Mouse (Mus musculus) small intestine, adult 2 months (tissue): Measurements from ENCODE around the gene Smc1b. TPM values are rescaled to one million over a fixed set of nuclear protein-coding genes. Genes with fewer than 3 reads are reported as not detected.

ENCODE experiments used
- H3K27ac ChIP-seq: fragments of 200-500 bp; 2 replicates; pipeline ENCODE4 v1.5.1; 2012; ENCODE audit warnings: low read depth, low read length, control low read depth, inconsistent platforms; ENCODE audit not compliant: insufficient read depth
- H3K27me3 ChIP-seq: fragments of 200-500 bp; 2 replicates; pipeline ENCODE4 v1.6.1; 2012; ENCODE audit warnings: mild to moderate bottlenecking, moderate library complexity, low read length, inconsistent platforms; ENCODE audit not compliant: control insufficient read depth, insufficient read depth
- H3K36me3 ChIP-seq: fragments of 200-500 bp; 2 replicates; pipeline ENCODE4 v1.6.1; 2012; ENCODE audit warnings: mild to moderate bottlenecking, low read length, control low read depth, inconsistent platforms; ENCODE audit not compliant: control insufficient read depth, insufficient read depth
- H3K4me1 ChIP-seq: fragments of 200-500 bp; 2 replicates; pipeline ENCODE4 v1.6.1; 2012; ENCODE audit warnings: low read length, inconsistent platforms, mixed read lengths; ENCODE audit not compliant: control insufficient read depth, insufficient read depth, insufficient read length
- H3K4me3 ChIP-seq: fragments of 200-500 bp; 2 replicates; pipeline ENCODE4 v1.5.1; 2012; ENCODE audit warnings: low read depth, mild to moderate bottlenecking, control low read depth, inconsistent platforms, low read length, moderate library complexity
- CTCF ChIP-seq: fragments of 200-500 bp; IDR thresholded peaks from 2 replicates; pipeline ENCODE4 v1.5.1; 2012; ENCODE audit warnings: low read depth, mild to moderate bottlenecking, control low read depth, inconsistent platforms, low read length, moderate library complexity, mixed read lengths; ENCODE audit not compliant: insufficient replicate concordance, insufficient read length; ENCODE audit errors: extremely low read depth
- POLR2A ChIP-seq: fragments of 200-500 bp; IDR thresholded peaks from 2 replicates; pipeline ENCODE4 v1.6.1; 2012; ENCODE audit warnings: low read depth, mild to moderate bottlenecking, control low read depth, inconsistent platforms, low read length, moderate library complexity
- WGBS: fragments of 180-500 bp; shearing (Covaris S2); methylation state at CpG from one replicate; pipeline ENCODE4 v1.1.7; 2018; 5-methylcytosine and 5-hydroxymethylcytosine counted together
- polyA plus RNA-seq: library from polyadenylated mRNA; depleted of rRNA; stranded (reverse); fragments of >200 nt; gene quantifications from 2 replicates; pipeline ENCODE4 v1.2.3, GENCODE M21; 2012; rRNA removed

The Smc1b gene
- not detected in 2 replicates for polyA plus RNA-seq

GRCm38 (mm10) chr15:85131275-85132192 is at the start of gene Smc1b, which contains the start of gene Ribc2:
Gene Smc1b, minus strand, starts transcription at chr15:85131964.
Gene Ribc2, plus strand, starts transcription at chr15:85132078.
- no peaks in the 10 kb centered on the region for H3K36me3 ChIP-seq
- H3K4me3 ChIP-seq = peak within 1 kb of the TSS; percentile 6; the same call in 1 of the 2 replicates
- H3K4me1 ChIP-seq = no peaks in the 10 kb centered on the region
- 35% methylated on average over 58 of the region's 58 CpGs for WGBS
- TF ChIP-seq POLR2A (no peak), CTCF (no peak)
- H3K27ac ChIP-seq = no peak within 1 kb of the TSS
- H3K27me3 ChIP-seq = peaks cover 10% of the 10 kb centered on the region

DNA sequence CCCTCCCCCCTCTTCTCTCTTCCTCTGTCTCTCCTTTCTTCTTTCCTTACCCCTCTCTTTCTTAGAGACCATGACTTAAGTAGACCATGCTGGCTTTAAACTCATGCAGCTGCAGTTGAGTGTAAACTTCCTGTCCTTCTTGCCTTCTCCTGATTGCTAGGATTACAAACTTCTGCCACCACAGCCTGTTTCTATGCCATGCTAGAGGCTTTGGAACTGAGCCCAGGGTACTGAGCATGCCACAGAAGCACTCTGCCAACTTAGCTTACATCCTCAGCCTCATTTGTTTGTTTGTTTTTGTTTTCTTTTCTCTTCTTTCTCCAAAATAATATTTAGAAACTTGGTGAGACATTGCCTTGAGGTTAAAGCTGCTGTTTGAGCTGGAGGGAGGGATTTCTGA is 48.6 kb upstream of the Smc1b start:
- H3K27ac ChIP-seq = no peak overlapping the region
- no peak for TF ChIP-seq CTCF
- TF ChIP-seq POLR2A = no peak
- no peaks in the 10 kb centered on the region for H3K4me1 ChIP-seq
- no peaks in the 10 kb centered on the region for H3K36me3 ChIP-seq
- H3K4me3 ChIP-seq = no peak overlapping the region
- H3K27me3 ChIP-seq = no peaks in the 10 kb centered on the region

DNA sequence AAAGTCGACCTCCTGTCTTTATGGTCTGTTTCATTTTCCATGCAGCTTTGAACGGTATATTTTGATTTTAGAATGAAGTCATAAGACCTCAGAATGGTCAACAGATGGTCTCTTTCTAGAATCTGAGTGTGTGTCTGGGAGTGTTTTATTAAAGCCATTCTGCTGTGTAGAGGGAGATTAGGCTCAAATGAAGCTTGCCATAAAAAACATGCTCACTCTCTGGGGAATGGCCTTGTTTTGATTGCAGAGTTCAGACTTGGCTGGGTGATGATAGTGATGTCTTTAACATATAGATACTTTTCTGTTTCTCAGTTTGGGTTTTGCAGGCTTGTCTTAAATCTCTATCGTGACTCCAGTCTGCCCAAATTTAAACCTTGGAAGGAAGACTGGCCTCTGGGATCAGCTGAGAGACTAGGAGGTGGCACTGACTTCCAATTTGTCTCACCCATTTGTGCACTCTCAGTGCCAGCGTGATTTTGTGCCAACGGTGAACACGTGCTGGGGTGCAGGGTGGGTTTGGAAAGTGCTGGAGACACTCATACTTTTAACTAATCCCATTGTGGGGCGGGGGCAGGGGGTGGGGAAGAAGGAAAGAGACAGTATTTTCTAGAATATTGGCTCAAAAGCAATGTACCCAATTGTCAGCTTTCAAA is 47.9 kb upstream of the Smc1b start:
- no peaks in the 10 kb centered on the region for H3K27me3 ChIP-seq
- H3K27ac ChIP-seq = no peak overlapping the region
- WGBS = 72% methylated on average over 7 of the region's 7 CpGs

DNA sequence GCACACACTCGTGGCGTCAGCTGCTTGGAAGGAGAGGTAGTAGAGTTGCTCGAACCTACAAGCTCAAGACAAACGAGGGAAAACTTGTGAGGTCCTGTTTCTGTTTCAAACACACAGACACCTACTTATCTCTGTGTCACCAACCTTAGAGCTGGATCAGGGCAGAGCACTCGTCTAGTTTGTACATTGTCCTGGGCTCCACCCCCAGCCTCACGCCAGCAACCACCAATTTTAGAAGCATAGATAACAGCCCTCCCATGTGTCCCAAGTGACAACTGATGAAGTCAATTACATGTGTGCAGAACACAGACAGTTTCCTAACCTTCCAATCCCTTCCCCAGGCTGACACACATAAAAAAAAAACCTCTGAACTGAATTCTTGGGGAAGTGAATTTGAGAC is 46.4 kb upstream of the Smc1b start:
- Histone ChIP-seq H3K27me3 (no peaks in the 10 kb centered on the region), H3K27ac (no peak overlapping the region), H3K4me1 (no peaks in the 10 kb centered on the region), H3K36me3 (no peaks in the 10 kb centered on the region), H3K4me3 (no peak overlapping the region)
- 51% methylated on average over 6 of the region's 6 CpGs for WGBS
- no peak for TF ChIP-seq POLR2A
- no peak for TF ChIP-seq CTCF

More for the DNA sequence above, 47.9 kb upstream of the Smc1b start:
- no peak for TF ChIP-seq POLR2A
- no peak overlapping the region for H3K4me3 ChIP-seq
- no peaks in the 10 kb centered on the region for H3K4me1 ChIP-seq
- no peaks in the 10 kb centered on the region for H3K36me3 ChIP-seq

GRCm38 (mm10) chr15:85177576-85177975 is 45.8 kb upstream of the Smc1b start:
- no peaks in the 10 kb centered on the region for H3K27me3 ChIP-seq
- H3K36me3 ChIP-seq = no peaks in the 10 kb centered on the region
- H3K4me1 ChIP-seq = no peaks in the 10 kb centered on the region
- no peak overlapping the region for H3K4me3 ChIP-seq
- TF ChIP-seq CTCF (no peak), POLR2A (no peak)
- 80% methylated on average over 8 of the region's 8 CpGs for WGBS
- H3K27ac ChIP-seq = no peak overlapping the region

DNA sequence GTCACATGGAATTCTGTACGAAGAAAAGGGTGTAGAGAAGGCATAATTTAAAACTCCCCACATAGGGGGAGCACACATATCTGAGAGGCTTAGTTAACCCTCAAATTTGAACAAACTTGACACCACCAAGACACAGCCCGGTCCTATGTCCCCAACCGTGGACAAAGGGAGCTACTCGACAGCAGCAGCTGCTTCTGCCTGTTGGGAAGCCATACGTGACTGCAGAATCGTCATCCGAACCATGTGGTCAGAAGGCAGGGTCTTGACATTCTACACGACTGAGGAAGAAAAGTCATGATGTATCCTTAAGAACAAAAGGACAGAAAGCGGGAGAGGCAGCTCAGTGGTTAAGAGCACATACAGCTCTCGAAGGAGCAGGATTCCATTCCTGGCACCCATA is 42.3 kb upstream of the Smc1b start:
- 69% methylated on average over 10 of the region's 10 CpGs for WGBS
- no peak overlapping the region for H3K4me3 ChIP-seq
- no peaks in the 10 kb centered on the region for H3K36me3 ChIP-seq
- no peaks in the 10 kb centered on the region for H3K27me3 ChIP-seq
- TF ChIP-seq POLR2A (no peak), CTCF (no peak)
- no peak overlapping the region for H3K27ac ChIP-seq
- no peaks in the 10 kb centered on the region for H3K4me1 ChIP-seq

GRCm38 (mm10) chr15:85173425-85173824 is 41.7 kb upstream of the Smc1b start:
- no peaks in the 10 kb centered on the region for H3K27me3 ChIP-seq
- WGBS = 79% methylated on average over 8 of the region's 8 CpGs
- no peak overlapping the region for H3K27ac ChIP-seq
- H3K36me3 ChIP-seq = no peaks in the 10 kb centered on the region
- H3K4me1 ChIP-seq = no peaks in the 10 kb centered on the region
- TF ChIP-seq POLR2A = no peak
- TF ChIP-seq CTCF = no peak
- no peak overlapping the region for H3K4me3 ChIP-seq
